Mouse (Mus musculus): ENCODE measurements around the gene Snx9. TPM values are rescaled to one million over a fixed set of nuclear protein-coding genes. Genes with fewer than 3 reads are reported as not detected.

Snx9 gene
- polyA plus RNA-seq, 2 experiments: 9.4 to 11.6 TPM

DNA sequence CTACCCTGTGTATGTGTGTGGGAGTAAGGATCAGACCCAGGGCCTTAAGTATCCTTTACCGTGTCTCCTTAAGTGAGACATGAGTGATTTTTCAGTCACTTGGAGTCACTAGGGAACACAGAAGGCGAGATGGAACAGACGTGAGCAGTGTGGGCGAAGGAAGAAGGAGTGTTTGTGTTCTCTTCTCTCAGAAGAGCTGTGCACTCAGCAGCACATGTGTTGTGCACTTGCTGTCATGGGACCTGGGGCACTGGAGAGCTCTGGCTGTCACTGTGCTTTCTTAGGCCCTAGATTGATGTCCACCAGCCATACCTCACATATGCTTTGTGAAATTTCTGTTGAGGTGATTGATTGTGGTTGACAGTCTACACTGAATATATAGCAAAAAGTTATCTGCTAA, 37.7 kb downstream of the Snx9 start:
- Histone ChIP-seq H3K36me3 (replicated peaks; ENCODE audit: control insufficient read depth, insufficient read depth, low read depth) (no peaks in the 10 kb centered on the region), H3K9ac (replicated peaks) (no peak overlapping the region), H3K27ac (no peak overlapping the region), H3K4me3 (ENCODE audit: insufficient read depth in 1 of 2, low read depth in 2 of 2, low read length in 2 of 2) (no peak overlapping the region), H3K4me2 (ENCODE audit: low read depth) (no peak overlapping the region), H3K27me3 (ENCODE audit: control insufficient read depth, insufficient read depth, low read length) (no peaks in the 10 kb centered on the region), H3K4me1 (replicated peaks; ENCODE audit: control insufficient read depth in 2 of 2, insufficient read depth in 2 of 2, low read length in 1 of 2) (peaks cover 5 to 13% of the 10 kb centered on the region in 2 experiments), H3K9me3 (ENCODE audit: control insufficient read depth, low read length) (no peaks in the 10 kb centered on the region)
- TF ChIP-seq EP300 (IDR thresholded peaks at IDR 0.05; ENCODE audit: low read depth) (no peak), CTCF (IDR thresholded peaks at IDR 0.05; ENCODE audit: low read depth) (no peak)
- ATAC-seq (ENCODE audit: insufficient read depth) (no peak), DNase-seq (ENCODE audit: low read depth in 3 of 3, low spot score in 3 of 3) (no peak)
- 83% methylated on average over 4 of the region's 4 CpGs for WGBS (ENCODE audit: insufficient replicate concordance)

DNA sequence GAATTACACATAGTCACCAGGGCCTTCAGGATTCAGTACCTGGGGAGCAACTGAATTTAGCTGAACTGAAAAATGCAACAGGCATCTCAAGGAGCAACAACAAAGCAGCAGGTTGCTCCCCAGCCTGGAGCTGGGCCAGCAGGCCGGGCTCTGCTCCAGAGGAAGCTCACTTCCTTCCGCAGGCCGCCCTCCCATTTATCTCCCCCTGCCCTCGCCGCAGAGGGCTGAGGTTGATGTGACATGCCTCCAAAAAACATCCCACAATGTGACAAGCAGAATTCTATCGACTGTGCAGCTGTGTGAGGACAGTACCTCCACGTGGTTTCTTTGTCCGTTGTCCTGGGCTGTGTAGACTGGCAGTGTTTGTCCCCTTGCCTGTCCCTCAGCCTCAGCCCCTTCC, 44.3 kb downstream of the Snx9 start:
- H3K36me3 ChIP-seq (replicated peaks; ENCODE audit: control insufficient read depth, insufficient read depth, low read depth): no peaks in the 10 kb centered on the region
- DNase-seq (ENCODE audit: low read depth in 3 of 3, low spot score in 3 of 3) (no peak), ATAC-seq (ENCODE audit: insufficient read depth) (peak; percentile 57; the same call in 1 of the 2 replicates)
- WGBS (ENCODE audit: insufficient replicate concordance): 7% methylated on average over 8 of the region's 8 CpGs
- no peak overlapping the region for H3K4me3 ChIP-seq (ENCODE audit: insufficient read depth in 1 of 2, low read depth in 2 of 2, low read length in 2 of 2)
- H3K4me1 ChIP-seq (replicated peaks; ENCODE audit: control insufficient read depth in 2 of 2, insufficient read depth in 2 of 2, low read length in 1 of 2): peaks cover 5 to 21% of the 10 kb centered on the region in 2 experiments; a peak in 3 of 4 replicates
- no peak overlapping the region for H3K9ac ChIP-seq (replicated peaks)
- H3K4me2 ChIP-seq (ENCODE audit: low read depth): no peak overlapping the region
- no peaks in the 10 kb centered on the region for H3K9me3 ChIP-seq (ENCODE audit: control insufficient read depth, low read length)
- no peak overlapping the region for H3K27ac ChIP-seq
- H3K27me3 ChIP-seq (ENCODE audit: control insufficient read depth, insufficient read depth, low read length): no peaks in the 10 kb centered on the region
- TF ChIP-seq CTCF (IDR thresholded peaks at IDR 0.05; ENCODE audit: low read depth) (no peak), EP300 (IDR thresholded peaks at IDR 0.05; ENCODE audit: low read depth) (no peak)

DNA sequence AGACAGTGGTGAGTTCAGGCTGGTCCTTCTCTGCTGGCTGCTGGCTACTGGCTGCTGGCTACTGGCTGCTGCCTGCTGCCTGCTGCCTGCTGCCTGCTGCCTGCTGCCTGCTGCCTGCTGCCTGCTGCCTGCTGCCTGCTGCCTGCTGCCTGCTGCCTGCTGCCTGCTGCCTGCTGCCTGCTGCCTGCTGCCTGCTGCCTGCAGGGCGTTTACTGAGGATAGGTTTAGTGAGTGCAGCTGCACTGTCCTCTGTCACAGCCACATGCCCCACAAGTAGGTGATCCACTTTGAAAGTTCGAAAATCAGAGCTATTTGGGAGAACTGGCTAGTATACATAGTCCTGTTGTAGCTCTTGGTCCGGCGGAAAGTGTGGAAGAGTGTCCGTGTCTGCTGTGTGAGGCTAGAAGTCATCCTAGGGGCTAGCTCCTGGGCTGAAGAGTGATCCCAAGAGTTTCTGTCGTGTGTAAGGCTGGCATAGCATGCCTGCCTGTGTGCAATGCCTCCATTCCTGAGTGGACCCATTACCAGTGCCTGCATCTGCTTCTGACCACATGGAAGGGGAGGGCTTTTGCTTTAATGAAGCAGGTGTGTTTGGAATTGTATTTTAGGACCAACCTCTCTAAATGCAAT, 45.2 kb downstream of the Snx9 start:
- Histone ChIP-seq H3K36me3 (replicated peaks; ENCODE audit: control insufficient read depth, insufficient read depth, low read depth) (no peaks in the 10 kb centered on the region), H3K27ac (no peak overlapping the region), H3K4me3 (ENCODE audit: insufficient read depth in 1 of 2, low read depth in 2 of 2, low read length in 2 of 2) (no peak overlapping the region), H3K4me1 (replicated peaks; ENCODE audit: control insufficient read depth in 2 of 2, insufficient read depth in 2 of 2, low read length in 1 of 2) (peaks cover 11 to 28% of the 10 kb centered on the region in 2 experiments), H3K9ac (replicated peaks) (no peak overlapping the region), H3K4me2 (ENCODE audit: low read depth) (no peak overlapping the region), H3K27me3 (ENCODE audit: control insufficient read depth, insufficient read depth, low read length) (no peaks in the 10 kb centered on the region), H3K9me3 (ENCODE audit: control insufficient read depth, low read length) (no peaks in the 10 kb centered on the region)
- 46% methylated on average over 6 of the region's 6 CpGs for whole genome bisulfite sequencing (ENCODE audit: insufficient replicate concordance)
- no peak for TF ChIP-seq EP300 (IDR thresholded peaks at IDR 0.05; ENCODE audit: low read depth)
- TF ChIP-seq CTCF (IDR thresholded peaks at IDR 0.05; ENCODE audit: low read depth): no peak
- DNase-seq (ENCODE audit: low read depth in 3 of 3, low spot score in 3 of 3) (no peak), ATAC-seq (ENCODE audit: insufficient read depth) (no peak)

DNA sequence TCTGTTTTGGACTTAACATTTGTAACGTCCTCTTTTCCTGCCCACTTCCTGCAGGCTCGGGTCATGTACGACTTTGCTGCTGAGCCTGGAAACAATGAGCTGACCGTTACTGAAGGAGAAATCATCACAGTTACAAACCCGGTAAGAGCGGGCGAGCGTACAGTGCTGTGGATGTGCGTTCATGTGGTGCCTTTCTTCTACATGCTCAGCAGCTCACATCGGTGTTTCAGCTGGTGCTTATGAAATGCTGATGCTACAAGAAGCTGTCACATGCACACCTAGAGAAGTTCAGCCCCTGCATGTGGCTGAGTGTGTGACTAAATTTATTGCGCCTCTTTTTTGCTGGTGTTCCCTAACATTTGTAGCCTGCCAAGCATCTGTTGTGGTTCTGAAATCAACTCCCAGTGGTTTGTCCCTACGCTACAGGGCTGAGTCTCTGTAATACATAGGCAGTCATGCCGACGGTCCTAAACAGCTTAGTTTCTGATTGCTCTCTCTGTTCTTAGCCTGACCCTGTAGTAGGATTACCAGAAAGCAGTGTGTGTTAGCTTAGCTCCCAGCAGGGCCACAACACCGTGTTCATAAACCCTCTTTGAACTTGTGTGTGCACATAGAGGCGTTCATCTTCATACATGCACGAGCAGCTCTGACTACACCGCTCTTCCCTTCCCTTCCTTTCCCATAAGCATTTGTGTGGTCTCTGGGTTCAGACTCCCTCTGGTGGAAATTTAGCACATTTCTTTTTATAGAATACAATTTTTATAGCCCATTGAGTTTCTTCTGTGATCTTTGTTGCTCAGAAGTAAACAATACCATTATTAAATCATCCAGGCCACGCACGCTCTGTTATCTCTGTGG, 46.0 kb downstream of the Snx9 start:
- no peaks in the 10 kb centered on the region for H3K27me3 ChIP-seq (ENCODE audit: control insufficient read depth, insufficient read depth, low read length)
- 36% methylated on average over 20 of the region's 20 CpGs for WGBS (ENCODE audit: insufficient replicate concordance)
- H3K4me2 ChIP-seq (ENCODE audit: low read depth): peak overlapping the region; percentile 35
- peak; percentile 57; the same call in 1 of the 2 replicates for TF ChIP-seq CTCF (IDR thresholded peaks at IDR 0.05; ENCODE audit: low read depth)
- no peak for TF ChIP-seq EP300 (IDR thresholded peaks at IDR 0.05; ENCODE audit: low read depth)
- peaks cover 17 to 34% of the 10 kb centered on the region in 2 experiments for H3K4me1 ChIP-seq (replicated peaks; ENCODE audit: control insufficient read depth in 2 of 2, insufficient read depth in 2 of 2, low read length in 1 of 2)
- no peaks in the 10 kb centered on the region for H3K9me3 ChIP-seq (ENCODE audit: control insufficient read depth, low read length)
- H3K36me3 ChIP-seq (replicated peaks; ENCODE audit: control insufficient read depth, insufficient read depth, low read depth): no peaks in the 10 kb centered on the region
- no peak overlapping the region for H3K9ac ChIP-seq (replicated peaks)
- peak; percentile 44 for ATAC-seq (ENCODE audit: insufficient read depth)
- H3K4me3 ChIP-seq (ENCODE audit: insufficient read depth in 1 of 2, low read depth in 2 of 2, low read length in 2 of 2): no peak overlapping the region
- DNase-seq (ENCODE audit: low read depth in 3 of 3, low spot score in 3 of 3): peak in 2 of 3 experiments; percentile 28 to 29
- H3K27ac ChIP-seq: no peak overlapping the region

DNA sequence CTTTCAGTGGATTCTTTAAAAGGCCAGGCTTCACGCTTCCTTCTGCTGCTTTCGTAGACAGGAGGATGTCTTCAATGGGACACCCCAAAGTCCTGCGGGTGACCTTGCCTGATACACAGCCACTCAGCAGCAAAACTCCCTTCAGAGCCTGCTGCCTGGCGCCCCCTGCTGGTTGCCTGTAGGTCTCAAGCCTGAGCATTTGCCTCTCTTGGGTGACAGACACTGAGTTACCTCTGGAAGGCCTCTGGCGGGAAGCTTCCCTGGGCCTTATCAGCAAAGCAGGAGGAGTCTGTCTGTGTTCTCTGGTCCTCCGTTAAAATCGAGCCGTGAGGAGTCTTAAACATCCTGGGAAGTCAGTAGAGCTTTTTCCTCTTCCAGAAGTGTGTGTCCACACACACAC, 49.3 kb downstream of the Snx9 start:
- Histone ChIP-seq H3K4me3 (ENCODE audit: insufficient read depth in 1 of 2, low read depth in 2 of 2, low read length in 2 of 2) (no peak overlapping the region), H3K36me3 (replicated peaks; ENCODE audit: control insufficient read depth, insufficient read depth, low read depth) (no peaks in the 10 kb centered on the region), H3K27ac (no peak overlapping the region), H3K27me3 (ENCODE audit: control insufficient read depth, insufficient read depth, low read length) (no peaks in the 10 kb centered on the region), H3K9ac (replicated peaks) (no peak overlapping the region; the same call in 1 of the 2 replicates), H3K4me2 (ENCODE audit: low read depth) (peak overlapping the region; percentile 34), H3K9me3 (ENCODE audit: control insufficient read depth, low read length) (no peaks in the 10 kb centered on the region), H3K4me1 (replicated peaks; ENCODE audit: control insufficient read depth in 2 of 2, insufficient read depth in 2 of 2, low read length in 1 of 2) (peaks cover 26 to 52% of the 10 kb centered on the region in 2 experiments)
- peak; percentile 67 to 76 (median 69) for DNase-seq (ENCODE audit: low read depth in 3 of 3, low spot score in 3 of 3)
- WGBS (ENCODE audit: insufficient replicate concordance): 13% methylated on average over 8 of the region's 8 CpGs
- TF ChIP-seq EP300 (IDR thresholded peaks at IDR 0.05; ENCODE audit: low read depth): no peak
- TF ChIP-seq CTCF (IDR thresholded peaks at IDR 0.05; ENCODE audit: low read depth): peak; percentile 99
- peak; percentile 72 for ATAC-seq (ENCODE audit: insufficient read depth)

Data from liver, embryonic 14.5 days (tissue).